Mouse (Mus musculus) brain, embryonic 14.5 days (tissue): ENCODE data around the gene Dmxl2. TPM values are rescaled to one million over a fixed set of nuclear protein-coding genes. Genes with fewer than 3 reads are reported as not detected.

Experiments used
- DNase-seq: peaks from one replicate; pipeline ENCODE4 v3.0.0-alpha.2; 2011; ENCODE audit warnings: low read depth
- CTCF ChIP-seq: fragments of 200-500 bp; IDR thresholded peaks from 2 replicates; pipeline ENCODE4 v1.5.1; 2012; ENCODE audit warnings: inconsistent platforms, mild to moderate bottlenecking, moderate library complexity, borderline replicate concordance; ENCODE audit not compliant: insufficient read depth, insufficient read length; ENCODE audit errors: extremely low read depth
- POLR2A ChIP-seq: fragments of 200-500 bp; IDR thresholded peaks from 2 replicates; pipeline ENCODE4 v1.6.1; 2012; ENCODE audit warnings: mild to moderate bottlenecking, inconsistent platforms, borderline replicate concordance; ENCODE audit not compliant: poor library complexity, insufficient read depth, insufficient read length, severe bottlenecking; ENCODE audit errors: extremely low read depth
- polyA plus RNA-seq: library from polyadenylated mRNA; depleted of rRNA; stranded (reverse); fragments of >200 nt; gene quantifications from 2 replicates; pipeline ENCODE4 v1.2.3, GENCODE M21; 2012

Dmxl2 gene
- polyA plus RNA-seq, 1 experiment, result 60.4 TPM

- TF ChIP-seq POLR2A, result no peak
- TF ChIP-seq CTCF, result no peak
- DNase-seq, result no peak
These were observed 1.6 kb downstream of the Dmxl2 start for GRCm38 (mm10) chr9:54499791-54500190.

GRCm38 (mm10) chr9:54499291-54499690 is 2.1 kb downstream of the Dmxl2 start:
- no peak for DNase-seq
- TF ChIP-seq POLR2A (no peak), CTCF (no peak)

- TF ChIP-seq CTCF, result no peak
- no peak for TF ChIP-seq POLR2A
- no peak for DNase-seq
These were observed 11.0 kb downstream of the Dmxl2 start for GRCm38 (mm10) chr9:54490431-54490830.

- no peak for DNase-seq
- TF ChIP-seq CTCF, result no peak
- no peak for TF ChIP-seq POLR2A
These were observed 11.8 kb downstream of the Dmxl2 start for GRCm38 (mm10) chr9:54489599-54489998.

GRCm38 (mm10) chr9:54484927-54485326 is 16.5 kb downstream of the Dmxl2 start:
- no peak for DNase-seq
- TF ChIP-seq CTCF (no peak), POLR2A (no peak)

- no peak for DNase-seq
- no peak for TF ChIP-seq POLR2A
- no peak for TF ChIP-seq CTCF
These were observed 18.2 kb downstream of the Dmxl2 start for GRCm38 (mm10) chr9:54483215-54483614.

- no peak for TF ChIP-seq CTCF
- no peak for TF ChIP-seq POLR2A
- DNase-seq, result no peak
These were observed 18.7 kb downstream of the Dmxl2 start for GRCm38 (mm10) chr9:54482763-54483162.

GRCm38 (mm10) chr9:54479054-54479453 is 22.4 kb downstream of the Dmxl2 start:
- no peak for DNase-seq
- TF ChIP-seq CTCF (no peak), POLR2A (no peak)

- no peak for TF ChIP-seq POLR2A
- TF ChIP-seq CTCF, result no peak
- DNase-seq, result no peak
These were observed 23.3 kb downstream of the Dmxl2 start for GRCm38 (mm10) chr9:54478117-54478516.

GRCm38 (mm10) chr9:54474546-54474945 is 26.9 kb downstream of the Dmxl2 start:
- TF ChIP-seq POLR2A, result no peak
- no peak for TF ChIP-seq CTCF
- no peak for DNase-seq

GRCm38 (mm10) chr9:54474031-54474430 is 27.4 kb downstream of the Dmxl2 start:
- no peak for TF ChIP-seq POLR2A
- DNase-seq, result no peak

GRCm38 (mm10) chr9:54472784-54473183 is 28.6 kb downstream of the Dmxl2 start:
- TF ChIP-seq CTCF, result no peak
- no peak for TF ChIP-seq POLR2A
- DNase-seq, result no peak

GRCm38 (mm10) chr9:54469339-54469738 is 32.1 kb downstream of the Dmxl2 start:
- TF ChIP-seq POLR2A (no peak), CTCF (no peak)
- DNase-seq, result no peak

- no peak for TF ChIP-seq POLR2A
- TF ChIP-seq CTCF, result no peak
- DNase-seq, result no peak
These were observed 33.9 kb downstream of the Dmxl2 start for GRCm38 (mm10) chr9:54467433-54467933.
